Mouse (Mus musculus): ENCODE data around the gene Prune2.
A peak's percentile ranks its signal among the peaks of the same experiment; 100 is the strongest.

Gene Prune2

GRCm38 (mm10) chr19:17006220-17006907 is 50.4 kb downstream of the Prune2 start:
- DNase-seq = no peak

DNA sequence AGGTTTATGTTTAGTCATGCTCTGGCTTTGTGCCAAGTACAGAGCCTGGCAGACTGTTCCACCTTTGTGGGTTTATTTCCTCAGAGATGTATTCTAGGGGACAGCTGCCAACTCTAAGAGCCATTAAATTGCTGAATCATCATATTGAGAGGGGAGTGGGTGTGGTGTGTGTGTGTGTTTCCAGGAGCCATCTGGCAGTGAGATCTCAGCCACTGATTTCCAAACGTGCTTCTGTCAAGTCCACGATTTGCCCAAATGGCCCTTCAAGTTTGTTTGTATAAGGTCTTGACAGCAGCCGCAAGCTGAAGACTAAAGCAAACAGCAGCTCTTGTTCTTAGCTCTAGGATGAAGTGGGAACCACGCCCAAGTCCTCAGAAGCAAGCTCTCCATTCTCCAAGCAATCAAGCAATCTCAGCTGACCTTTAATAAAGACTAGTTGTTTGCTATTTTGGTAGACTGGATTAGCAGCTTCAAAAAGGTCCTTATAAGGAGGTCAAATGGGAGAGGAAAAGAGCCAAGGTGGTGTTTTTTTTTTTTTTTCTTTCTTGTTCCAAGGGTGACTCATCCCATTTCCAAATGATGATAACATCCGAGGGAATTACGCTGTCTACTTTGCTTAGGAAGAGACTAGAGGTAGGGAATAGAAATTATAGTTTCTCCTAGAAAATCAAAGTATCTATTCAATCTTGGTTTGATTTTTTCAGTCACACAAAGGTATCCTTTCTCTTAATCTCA is 55.5 kb downstream of the Prune2 start:
- DNase-seq = no peak

DNA sequence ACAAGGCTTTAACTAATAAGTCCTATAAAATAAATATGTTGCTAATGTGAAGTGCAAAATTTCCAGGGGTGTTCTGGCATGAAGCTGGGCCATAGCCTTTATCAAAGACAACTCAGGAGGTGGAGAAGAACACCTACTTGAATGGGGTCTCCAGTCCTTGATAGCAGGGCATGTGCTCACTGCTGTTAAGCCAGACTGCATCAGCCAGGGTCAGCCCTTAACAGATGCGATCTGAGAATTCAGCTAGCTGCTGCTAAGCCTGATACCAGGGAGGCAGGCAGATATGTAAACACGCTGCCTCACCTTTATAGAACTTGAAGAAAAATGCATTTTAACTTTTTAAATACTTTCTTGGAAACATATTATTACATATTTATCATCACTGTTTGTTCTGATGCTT is 57.2 kb downstream of the Prune2 start:
- no peak for DNase-seq

- no peak for DNase-seq
These were observed 58.6 kb downstream of the Prune2 start for GRCm38 (mm10) chr19:17014337-17015124.

GRCm38 (mm10) chr19:17024748-17025147 is 68.8 kb downstream of the Prune2 start:
- no peak for DNase-seq

DNA sequence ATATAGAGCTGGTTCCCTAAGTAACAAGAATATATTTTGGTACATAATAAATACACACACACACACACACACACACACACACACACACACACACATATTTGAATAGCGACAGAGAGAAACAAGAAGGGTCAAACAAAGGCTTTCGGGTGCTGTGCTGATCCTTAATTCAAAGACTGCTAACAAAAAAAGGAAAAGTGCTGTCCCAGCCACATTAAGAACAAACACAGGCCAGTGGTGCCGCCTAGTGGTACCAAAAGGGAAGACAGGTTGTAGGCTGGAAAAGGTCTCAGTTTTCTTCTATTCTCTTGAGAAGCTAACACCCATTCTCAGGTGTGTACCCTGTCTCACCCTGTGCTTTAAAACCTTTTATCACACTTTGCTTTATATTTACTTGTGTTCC is 74.4 kb downstream of the Prune2 start:
- DNase-seq = peak; percentile 74

DNA sequence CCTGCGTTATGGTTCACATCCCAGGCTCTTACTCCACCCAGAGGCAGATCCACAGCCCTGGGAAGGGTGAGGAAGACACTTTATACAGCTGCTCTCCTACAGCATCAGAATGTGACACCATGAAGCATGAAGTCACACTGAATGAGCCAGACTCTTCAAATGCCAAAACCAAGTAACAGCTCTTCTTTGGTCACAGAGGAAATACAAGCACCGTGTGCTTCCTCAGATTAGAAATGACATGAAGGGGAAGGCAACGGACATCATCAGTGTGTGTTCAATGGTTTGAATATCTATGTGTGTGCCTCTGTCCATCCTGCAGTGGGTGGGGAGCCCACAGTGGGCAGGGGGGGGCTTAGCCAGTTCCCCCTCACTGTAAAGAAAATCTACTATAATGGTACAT is 76.4 kb downstream of the Prune2 start:
- no peak for DNase-seq

GRCm38 (mm10) chr19:17046961-17047360 is 91.0 kb downstream of the Prune2 start:
- DNase-seq = no peak

DNA sequence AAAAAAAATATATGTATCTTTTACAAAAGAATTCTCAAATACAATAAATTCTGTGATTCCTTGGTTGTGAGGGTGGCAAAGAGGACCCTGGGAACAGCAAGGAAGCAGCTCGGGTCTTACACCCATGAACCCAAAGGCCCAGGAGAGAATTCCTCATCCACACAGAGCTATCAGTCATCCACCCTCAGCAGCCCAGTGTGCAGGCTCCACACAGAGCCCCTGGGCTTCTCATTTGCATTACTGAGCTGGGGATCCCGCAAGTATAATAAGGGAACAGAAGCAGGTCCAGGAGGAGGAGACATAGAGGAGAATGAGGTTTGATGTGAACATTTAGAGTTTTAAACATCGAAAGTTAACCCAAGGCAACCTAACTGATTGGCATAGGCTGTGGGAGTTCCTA is 100.0 kb downstream of the Prune2 start:
- DNase-seq = no peak

DNA sequence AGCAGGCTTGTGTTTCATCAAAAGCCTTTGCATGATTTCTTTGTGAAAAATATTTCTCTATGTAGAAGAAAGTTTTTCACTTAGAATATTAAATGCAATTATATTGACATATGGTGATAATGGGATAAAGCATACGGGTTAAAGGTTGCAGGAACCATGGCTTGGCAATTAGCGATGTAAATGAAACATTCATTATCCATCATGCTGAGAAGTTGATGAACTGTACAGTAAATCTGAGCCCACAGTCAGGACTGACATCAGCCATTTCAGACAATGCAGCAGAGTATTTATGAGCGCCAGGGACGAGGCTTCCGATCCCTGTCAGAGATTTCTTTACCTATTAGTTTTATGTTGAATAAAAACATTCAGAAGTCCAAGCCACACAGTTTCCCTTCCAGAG is 104.2 kb downstream of the Prune2 start:
- no peak for DNase-seq

DNA sequence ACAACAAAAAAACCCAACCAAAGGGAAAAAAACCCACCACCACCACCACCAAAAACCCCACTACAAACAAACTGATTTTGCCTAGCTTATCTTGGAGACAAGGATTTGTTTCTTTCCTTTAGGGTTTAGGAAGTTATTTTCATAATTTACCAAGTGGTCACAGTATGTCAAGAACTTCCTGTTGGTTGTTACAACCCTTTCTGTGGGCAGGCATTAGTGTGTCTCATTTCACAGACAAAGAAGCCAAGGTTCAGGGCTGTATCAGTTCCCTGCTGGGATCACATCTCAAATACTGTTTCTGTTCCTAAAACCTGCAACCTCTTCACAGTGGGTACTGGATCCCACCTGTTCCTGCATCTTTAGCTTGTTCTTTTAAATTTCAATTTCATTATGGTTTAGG is 108.5 kb downstream of the Prune2 start:
- no peak for DNase-seq

DNA sequence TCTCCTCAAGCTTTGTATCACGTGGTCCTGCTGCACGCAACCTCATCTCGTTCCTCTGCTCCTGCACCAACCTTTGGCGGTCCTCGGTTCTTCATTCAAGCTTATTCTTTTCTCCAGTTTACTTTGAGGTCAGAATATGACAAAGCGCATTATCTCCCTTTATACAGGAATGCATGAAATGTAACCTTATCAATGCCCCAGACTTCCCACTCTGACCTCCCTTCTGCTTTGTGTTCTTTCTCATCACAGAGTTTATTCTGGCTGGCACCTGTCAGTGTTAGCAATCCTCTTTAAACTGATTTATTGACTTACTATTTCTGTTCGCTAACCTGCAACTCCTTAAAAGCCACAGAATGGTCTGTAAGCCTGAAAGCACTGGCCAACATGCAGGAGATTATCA is 113.1 kb downstream of the Prune2 start:
- no peak for DNase-seq

DNA sequence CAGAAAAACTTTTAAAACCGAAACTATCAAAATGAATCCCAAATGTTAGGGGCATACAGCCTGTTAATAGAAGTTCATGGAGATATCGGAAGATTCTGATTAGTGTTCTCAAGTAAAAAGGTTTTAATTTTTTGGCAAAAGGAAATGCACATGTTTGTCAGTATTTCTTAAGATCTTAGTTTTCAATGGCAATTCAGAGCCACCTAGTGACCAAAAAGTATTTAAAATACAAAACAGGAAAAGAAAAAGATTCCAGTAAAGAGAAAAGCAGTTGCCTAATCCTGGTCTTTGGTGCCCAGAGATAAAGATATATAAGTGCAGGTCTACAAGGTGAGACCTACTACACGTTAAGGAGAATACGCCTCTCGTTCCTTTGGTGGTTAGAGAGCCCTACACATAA is 115.3 kb downstream of the Prune2 start:
- DNase-seq = no peak

DNA sequence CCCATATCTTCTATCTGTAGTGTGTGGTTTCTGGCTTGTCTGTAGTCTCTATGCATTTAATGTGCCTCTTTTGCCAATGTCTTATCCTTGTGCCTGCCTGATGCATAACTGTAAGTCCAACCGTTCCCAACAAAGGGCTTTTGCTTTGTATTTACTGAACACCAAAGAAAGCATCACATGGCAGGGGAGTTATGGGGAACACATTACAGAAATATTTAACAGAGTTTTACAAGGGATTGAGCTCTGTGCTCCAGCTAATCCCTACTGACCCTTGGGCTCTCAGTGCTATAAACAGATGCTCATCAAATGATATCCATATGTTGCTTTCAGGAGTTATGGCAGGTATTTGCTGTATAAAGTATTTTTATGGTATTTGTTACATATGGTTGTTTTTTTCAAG is 116.3 kb downstream of the Prune2 start:
- DNase-seq = no peak

GRCm38 (mm10) chr19:17078643-17079316 is 122.9 kb downstream of the Prune2 start:
- DNase-seq = no peak

GRCm38 (mm10) chr19:17081382-17081781 is 125.5 kb downstream of the Prune2 start:
- no peak for DNase-seq

DNA sequence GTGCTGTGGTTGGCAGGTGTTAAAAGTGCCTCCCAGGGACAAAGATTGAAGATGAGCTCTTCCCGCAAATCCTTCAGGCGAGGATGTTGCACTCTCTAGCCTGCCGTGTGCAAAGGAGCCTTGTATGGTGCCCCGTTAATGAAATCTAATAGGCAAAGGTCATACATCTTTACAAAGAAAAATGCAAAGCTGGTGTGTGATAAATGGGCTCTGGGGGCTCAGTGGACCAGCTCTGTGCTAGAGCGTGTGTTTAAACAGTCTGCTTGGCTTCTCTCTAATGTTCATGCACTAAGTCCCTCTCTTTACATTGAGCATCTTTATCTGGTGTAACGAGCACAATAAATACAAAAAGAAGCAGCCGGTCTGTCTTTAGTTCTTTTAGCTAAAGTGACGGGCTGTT is 138.1 kb downstream of the Prune2 start:
- DNase-seq = no peak

- no peak for DNase-seq
These were observed 140.4 kb downstream of the Prune2 start for GRCm38 (mm10) chr19:17096338-17096737.

GRCm38 (mm10) chr19:17097210-17097609 is 141.3 kb downstream of the Prune2 start:
- DNase-seq = no peak

GRCm38 (mm10) chr19:17108782-17109181 is 152.9 kb downstream of the Prune2 start:
- DNase-seq = no peak

- peak; percentile 67 for DNase-seq
These were observed 168.3 kb downstream of the Prune2 start for GRCm38 (mm10) chr19:17124034-17124735.

- DNase-seq = no peak
These were observed 169.5 kb downstream of the Prune2 start for GRCm38 (mm10) chr19:17125380-17125779.

GRCm38 (mm10) chr19:17130544-17130943 is 174.6 kb downstream of the Prune2 start:
- no peak for DNase-seq
